Mouse (Mus musculus) megakaryocyte-erythroid progenitor cell, adult 5 weeks (primary cell): ENCODE results near the gene Psg17. TPM values are rescaled to one million over a fixed set of nuclear protein-coding genes. Genes with fewer than 3 reads are reported as not detected.

Experiments used
- polyA plus RNA-seq: library from polyadenylated mRNA; stranded (reverse); fragments of >175 nt; gene quantifications from 2 replicates; pipeline ENCODE4 v1.2.3, GENCODE M21; 2012

Psg17 gene
- 0.04 TPM in 1 of 2 replicates, not detected in the other for polyA plus RNA-seq

GRCm38 (mm10) chr7:18821507-18821906, at the start of gene Psg17:
TSS of gene Psg17 (minus strand) at chr7:18821607.

DNA sequence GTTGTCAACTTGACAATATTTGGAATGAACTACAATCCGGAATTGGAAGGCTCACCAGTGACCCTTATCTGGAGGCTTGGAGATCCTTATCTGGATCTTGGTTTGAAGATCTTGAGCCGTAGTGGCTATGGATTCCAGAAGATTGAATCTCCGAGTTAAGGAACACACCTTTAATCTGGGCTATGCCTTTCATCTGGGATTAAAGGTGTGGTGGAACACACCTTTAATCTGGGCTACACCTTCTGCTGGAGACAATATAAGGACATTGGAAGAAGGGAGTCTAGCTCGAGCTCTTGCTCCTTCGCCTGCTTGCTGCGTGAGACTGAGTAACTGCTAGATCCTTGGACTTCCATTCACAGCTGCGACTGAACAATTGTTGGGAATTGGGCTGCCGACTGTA, 49.6 kb upstream of the Psg17 start, which contains the start of gene Pglyrp1:
Pglyrp1 (plus strand) TSS at position 301 of the 400 bp plus-strand sequence.

GRCm38 (mm10) chr7:18839865-18840264, 18.5 kb upstream of the Psg17 start, which contains the start of gene Mill2:
TSS of gene Mill2 (plus strand) at chr7:18839966.

GRCm38 (mm10) chr7:18798420-18798819, 23.0 kb downstream of the Psg17 start, which contains the start of gene Psg19:
TSS of gene Psg19 (minus strand) at chr7:18798520.

Other genes with a start within 250 kb of the Psg17 start
- 0.07 TPM in 1 of 2 replicates, not detected in the other for gene Psg23, start 205.1 kb downstream of the Psg17 start, polyA plus RNA-seq
- 0.02 TPM in 1 of 2 replicates, not detected in the other for gene Psg21, start 164.9 kb downstream of the Psg17 start, polyA plus RNA-seq
- gene Psg20, start 135.4 kb downstream of the Psg17 start, polyA plus RNA-seq, result not detected in 2 replicates
- not detected in 2 replicates for gene Psg22, start 103.5 kb downstream of the Psg17 start, polyA plus RNA-seq
- gene Psg19, start 23.1 kb downstream of the Psg17 start, polyA plus RNA-seq, result 0.03 TPM in 1 of 2 replicates, not detected in the other
- 0.10 and 0.11 TPM in 2 replicates for gene Mill2, start 18.4 kb upstream of the Psg17 start, polyA plus RNA-seq
- gene Pglyrp1, start 49.7 kb upstream of the Psg17 start, polyA plus RNA-seq, result 194 and 247 TPM in 2 replicates
- 61.5 and 67.8 TPM in 2 replicates for gene Ccdc61, start 88.8 kb upstream of the Psg17 start, polyA plus RNA-seq
- gene Nova2, start 104.3 kb upstream of the Psg17 start, polyA plus RNA-seq, result 0.02 and 0.05 TPM in 2 replicates
- gene Nanos2, start 165.8 kb upstream of the Psg17 start, polyA plus RNA-seq, result not detected in 2 replicates
- 0.44 and 0.51 TPM in 2 replicates for gene Mypop, start 169.6 kb upstream of the Psg17 start, polyA plus RNA-seq
- gene Irf2bp1, start 182.4 kb upstream of the Psg17 start, polyA plus RNA-seq, result 99.0 and 114 TPM in 2 replicates
- not detected in 2 replicates for gene Foxa3, start 201.9 kb upstream of the Psg17 start, polyA plus RNA-seq
- 198 and 236 TPM in 2 replicates for gene Sympk, start 202.8 kb upstream of the Psg17 start, polyA plus RNA-seq
- gene Rsph6a, start 233.1 kb upstream of the Psg17 start, polyA plus RNA-seq, result 0.05 TPM in 1 of 2 replicates, not detected in the other